Mouse (Mus musculus) CH12.LX (cell line): ENCODE measurements around the gene Slc6a5. TPM values are rescaled to one million over a fixed set of nuclear protein-coding genes. Genes with fewer than 3 reads are reported as not detected.

Experiments
- DNase-seq: peaks from one replicate; pipeline ENCODE4 v3.0.0-alpha.2; 2013; ENCODE audit errors: extremely low read depth
- H3K27ac ChIP-seq: 2 replicates; pipeline ENCODE4 v1.5.1; 2012; ENCODE audit warnings: low read depth, mild to moderate bottlenecking, control low read depth, moderate library complexity; ENCODE audit not compliant: insufficient read depth
- H3K27me3 ChIP-seq: replicated peaks from 2 replicates; pipeline ENCODE3; 2012; ENCODE audit warnings: inconsistent platforms
- H3K36me3 ChIP-seq, 2 experiments: replicated peaks in 1 of 2; 2 replicates each; pipeline versions ENCODE3 to v1.6.1; 2012; ENCODE audit warnings: inconsistent platforms in 1 of 2, low read length in 1 of 2, mild to moderate bottlenecking in 1 of 2, mixed read lengths in 1 of 2, moderate library complexity in 1 of 2; ENCODE audit not compliant: control insufficient read depth in 1 of 2, insufficient read depth in 1 of 2
- H3K4me1 ChIP-seq, 2 experiments: 2 replicates each; pipeline ENCODE4 v1.6.1; 2012; ENCODE audit warnings: inconsistent platforms in 1 of 2, moderate library complexity in 1 of 2; ENCODE audit not compliant: insufficient read depth in 2 of 2, control insufficient read depth in 1 of 2
- H3K4me2 ChIP-seq: 2 replicates; pipeline ENCODE4 v1.6.1; 2012; ENCODE audit warnings: low read depth, mild to moderate bottlenecking, control low read depth; ENCODE audit not compliant: poor library complexity, insufficient read depth, severe bottlenecking
- H3K4me3 ChIP-seq, 3 experiments: fragments of 150-350 bp in 1 of 3; sonication (generic) in 1 of 3; replicated peaks in 1 of 3; 2 replicates each; pipeline versions ENCODE3 to v1.5.1; 2011 to 2012; ENCODE audit warnings: low read depth in 2 of 3, low read length in 2 of 3, mild to moderate bottlenecking in 2 of 3, moderate library complexity in 2 of 3, control low read depth in 1 of 3, improper control_type of control experiment in 1 of 3, inconsistent platforms in 1 of 3, mixed read lengths in 1 of 3; ENCODE audit not compliant: poor library complexity in 1 of 3
- H3K79me2 ChIP-seq: replicated peaks from 2 replicates; pipeline ENCODE4 v1.6.1; 2012; ENCODE audit warnings: mild to moderate bottlenecking, moderate library complexity; ENCODE audit not compliant: control insufficient read depth, poor library complexity, insufficient read depth, severe bottlenecking; ENCODE audit errors: extremely low read depth
- H3K9ac ChIP-seq: 2 replicates; pipeline ENCODE4 v1.6.1; 2012; ENCODE audit warnings: low read depth, mild to moderate bottlenecking, control low read depth, moderate library complexity; ENCODE audit not compliant: insufficient read depth
- H3K9me3 ChIP-seq: replicated peaks from 2 replicates; pipeline ENCODE3; 2012; ENCODE audit warnings: low read length, inconsistent platforms, mixed read lengths
- BHLHE40 ChIP-seq: IDR thresholded peaks from 2 replicates; pipeline ENCODE4 v1.6.1; 2011; ENCODE audit warnings: mild to moderate bottlenecking, low read depth, low read length, improper control_type of control experiment
- CHD1 ChIP-seq: IDR thresholded peaks from 2 replicates; pipeline ENCODE4 v1.6.1; 2012; ENCODE audit warnings: low read depth, low read length, improper control_type of control experiment, inconsistent platforms
- CTCF ChIP-seq, 2 experiments: IDR thresholded peaks in 1 of 2; conservative IDR thresholded peaks in 1 of 2; 2 replicates each; pipeline ENCODE4 v1.5.1; 2011 to 2012; ENCODE audit warnings: low read depth in 2 of 2, low read length in 2 of 2, improper control_type of control experiment in 1 of 2, inconsistent platforms in 1 of 2, mild to moderate bottlenecking in 1 of 2, moderate library complexity in 1 of 2
- E2F4 ChIP-seq: IDR thresholded peaks from 2 replicates; pipeline ENCODE4 v1.6.1; 2011; ENCODE audit warnings: low read depth, low read length, improper control_type of control experiment; ENCODE audit not compliant: insufficient replicate concordance
- EP300 ChIP-seq: IDR thresholded peaks from 2 replicates; pipeline ENCODE4 v1.6.1; 2011; ENCODE audit warnings: low read length, improper control_type of control experiment
- ETS1 ChIP-seq: conservative IDR thresholded peaks from 2 replicates; pipeline ENCODE4 v1.6.1; 2012; ENCODE audit warnings: low read depth, mild to moderate bottlenecking, inconsistent platforms, low read length, improper control_type of control experiment, moderate library complexity
- GABPA ChIP-seq: IDR thresholded peaks from 2 replicates; pipeline ENCODE4 v1.6.1; 2012; ENCODE audit warnings: low read depth, low read length, improper control_type of control experiment, inconsistent platforms; ENCODE audit not compliant: insufficient replicate concordance
- KAT2A ChIP-seq: IDR thresholded peaks from 2 replicates; pipeline ENCODE4 v1.6.1; 2012; ENCODE audit warnings: low read length, improper control_type of control experiment, inconsistent platforms; ENCODE audit not compliant: insufficient replicate concordance
- MAFK ChIP-seq: IDR thresholded peaks from 2 replicates; pipeline ENCODE4 v1.6.1; 2011; ENCODE audit warnings: low read length, improper control_type of control experiment; ENCODE audit not compliant: insufficient replicate concordance
- MEF2A ChIP-seq: IDR thresholded peaks from 2 replicates; pipeline ENCODE4 v1.6.1; 2014; ENCODE audit warnings: low read depth, mild to moderate bottlenecking, inconsistent platforms, low read length, improper control_type of control experiment, borderline replicate concordance
- MXI1 ChIP-seq: IDR thresholded peaks from 2 replicates; pipeline ENCODE4 v1.6.1; 2011; ENCODE audit warnings: mild to moderate bottlenecking, low read depth, low read length, improper control_type of control experiment
- MYC ChIP-seq: IDR thresholded peaks from 2 replicates; pipeline ENCODE4 v1.6.1; 2011; ENCODE audit warnings: low read depth, mild to moderate bottlenecking, improper control_type of control experiment, low read length
- NELFE ChIP-seq: IDR thresholded peaks from 2 replicates; pipeline ENCODE4 v1.6.1; 2011; ENCODE audit warnings: low read depth, low read length, improper control_type of control experiment
- NRF1 ChIP-seq: IDR thresholded peaks from 2 replicates; pipeline ENCODE4 v1.6.1; 2014; ENCODE audit warnings: low read depth, mild to moderate bottlenecking, inconsistent platforms, low read length, improper control_type of control experiment, moderate library complexity
- PAX5 ChIP-seq: IDR thresholded peaks from 2 replicates; pipeline ENCODE4 v1.6.1; 2012; ENCODE audit warnings: low read length, inconsistent platforms, mixed read lengths
- POLR2A ChIP-seq: IDR thresholded peaks from 2 replicates; pipeline ENCODE4 v1.6.1; 2011; ENCODE audit warnings: low read depth, mild to moderate bottlenecking, improper control_type of control experiment, low read length
- UBTF ChIP-seq: IDR thresholded peaks from 2 replicates; pipeline ENCODE4 v1.6.1; 2012; ENCODE audit warnings: low read depth, mild to moderate bottlenecking, inconsistent platforms, low read length, improper control_type of control experiment, moderate library complexity
- USF2 ChIP-seq: conservative IDR thresholded peaks from 2 replicates; pipeline ENCODE4 v1.6.1; 2011; ENCODE audit warnings: low read depth, low read length, improper control_type of control experiment
- ZC3H11A ChIP-seq: IDR thresholded peaks from 2 replicates; pipeline ENCODE4 v1.6.1; 2012; ENCODE audit warnings: low read depth, mild to moderate bottlenecking, inconsistent platforms, low read length, improper control_type of control experiment
- ZMIZ1 ChIP-seq: IDR thresholded peaks from 2 replicates; pipeline ENCODE4 v1.6.1; 2012; ENCODE audit warnings: low read depth, mild to moderate bottlenecking, inconsistent platforms, low read length, improper control_type of control experiment
- dilution Hi-C: fragments of 300-500 bp; cut with MboI; formaldehyde crosslinking; loops from 2 replicates; pipeline ENCODE4 v1.14.3; 2020; ENCODE audit warnings: low sequenced_read_pairs; ENCODE audit not compliant: extremely low pct_unique_long_range_greater_than_20kb, extremely low pct_ligation_motif_present
- in situ Hi-C: fragments of 300-500 bp; cut with MboI; formaldehyde crosslinking; loops from 3 replicates; pipeline ENCODE4 v1.14.3; 2019; ENCODE audit warnings: low sequenced_read_pairs, low pct_ligation_motif_present, low pct_unique_long_range_greater_than_20kb, mixed read lengths
- polyA plus RNA-seq: library from polyadenylated mRNA; unstranded; fragments of >175 nt; gene quantifications from 2 replicates; pipeline ENCODE4 v1.2.1, GENCODE M21; 2012; ENCODE audit warnings: low read depth; ENCODE audit not compliant: insufficient read length
- total RNA-seq, 2 experiments: library from RNA; depleted of rRNA; stranded (reverse); fragments of 300-350 nt in 1 of 2; fragments of >200 nt in 1 of 2; gene quantifications; 2 replicates each; pipeline ENCODE4 v1.2.3; 2012 to 2014

Slc6a5 gene
- not detected in 2 replicates for total RNA-seq (2012; rRNA removed)
- not detected in 2 replicates for total RNA-seq (2014; rRNA removed)
- not detected in 2 replicates for polyA plus RNA-seq

DNA sequence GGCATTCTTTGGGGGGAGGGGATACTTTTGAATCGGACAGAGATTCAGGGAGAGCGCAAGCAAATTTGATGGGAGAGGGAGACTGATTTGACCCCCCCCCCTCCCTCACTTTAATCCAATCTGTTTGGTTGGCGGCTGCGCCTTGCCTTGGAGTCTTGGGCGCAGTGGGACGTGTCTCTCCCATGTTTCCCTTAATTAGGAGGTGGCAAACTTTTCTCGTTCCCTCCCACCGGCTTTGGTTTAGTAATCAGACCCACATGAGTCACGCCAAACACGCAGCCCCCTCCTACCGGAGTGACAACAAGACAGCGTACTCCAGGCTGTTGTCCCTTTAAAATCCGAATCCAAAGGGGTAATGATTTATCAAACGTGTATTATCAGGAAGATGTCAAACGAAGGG is at the start of gene Slc6a5:
Gene Slc6a5, plus strand, starts transcription at position 297 of the 400 bp plus-strand sequence.
- Histone ChIP-seq H3K27ac (no peak within 1 kb of the TSS), H3K4me2 (no peak within 1 kb of the TSS), H3K9me3 (no peaks in the 10 kb centered on the region), H3K9ac (no peak within 1 kb of the TSS), H3K36me3 (no peaks in the 10 kb centered on the region), H3K79me2 (no peaks in the 10 kb centered on the region), H3K4me1 (peaks cover 17 to 30% of the 10 kb centered on the region in 2 experiments), H3K4me3 (no peak within 1 kb of the TSS), H3K27me3 (no peaks in the 10 kb centered on the region)
- TF ChIP-seq ZMIZ1 = no peak
- no peak for TF ChIP-seq KAT2A
- in situ Hi-C loops (loop anchor here (25.0 kb wide), 1 partner anchor 298 kb away; no protein-coding TSS in a partner anchor), dilution Hi-C loops (no loop called here)
- no peak for DNase-seq

DNA sequence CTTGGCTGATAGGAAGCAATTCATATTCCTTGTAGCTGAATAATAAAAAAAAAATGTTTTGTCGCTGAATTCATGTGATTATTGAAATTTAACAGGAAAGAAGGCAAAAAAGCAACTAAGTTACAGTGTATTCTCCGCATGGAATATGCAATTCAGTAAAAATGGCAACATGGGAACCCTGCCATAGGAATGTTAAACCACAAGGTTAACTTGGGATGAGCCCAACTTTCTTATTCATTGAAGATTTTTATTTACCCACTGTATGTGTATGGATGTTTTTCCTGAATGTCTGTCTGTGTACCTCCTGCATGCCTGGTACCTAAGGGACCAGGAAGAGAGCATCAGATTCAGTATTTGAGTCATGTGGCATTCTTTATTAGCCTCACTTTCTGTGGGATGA is 48.8 kb upstream of the Slc6a5 start:
- H3K79me2 ChIP-seq = no peaks in the 10 kb centered on the region
- peaks cover 0 to 6% of the 10 kb centered on the region in 2 experiments; a peak in 2 of 4 replicates for H3K4me1 ChIP-seq
- TF ChIP-seq MEF2A (no peak), MAFK (no peak), BHLHE40 (no peak), NRF1 (no peak), UBTF (no peak), NELFE (no peak), MXI1 (no peak), GABPA (no peak), ETS1 (no peak), MYC (no peak), POLR2A (no peak), EP300 (no peak), ZC3H11A (no peak), E2F4 (no peak), KAT2A (no peak), CHD1 (no peak), CTCF (conservative IDR thresholded peaks at IDR 0.05 in 1 of 2, IDR thresholded peaks at IDR 0.05 in 1 of 2; ENCODE audit: low read depth in 2 of 2, low read length in 2 of 2) (no peak), PAX5 (no peak), USF2 (no peak)
- dilution Hi-C loops = no loop called here
- H3K27ac ChIP-seq = no peak overlapping the region
- H3K27me3 ChIP-seq = no peaks in the 10 kb centered on the region
- H3K36me3 ChIP-seq = peaks cover 29 to 56% of the 10 kb centered on the region in 2 experiments
- no peak for DNase-seq
- no peak overlapping the region for H3K9ac ChIP-seq
- no peak overlapping the region for H3K4me3 ChIP-seq
- no peaks in the 10 kb centered on the region for H3K9me3 ChIP-seq
- in situ Hi-C loops = no loop called here
- H3K4me2 ChIP-seq = no peak overlapping the region
